Mouse (Mus musculus): Measurements from ENCODE around the gene Cd72. TPM values are rescaled to one million over a fixed set of nuclear protein-coding genes. Genes with fewer than 3 reads are reported as not detected.

The Cd72 gene
- polyA plus RNA-seq, 1 experiment, result not detected

GRCm38 (mm10) chr4:43401486-43401885 is 52.9 kb downstream of the Cd72 start:
- TF ChIP-seq GATA1 (IDR thresholded peaks at IDR 0.05; ENCODE audit: low read length), result no peak

GRCm38 (mm10) chr4:43400976-43401375 is 53.5 kb downstream of the Cd72 start:
- TF ChIP-seq GATA1 (IDR thresholded peaks at IDR 0.05; ENCODE audit: low read length), result no peak

- TF ChIP-seq GATA1 (IDR thresholded peaks at IDR 0.05; ENCODE audit: low read length), result no peak
Observed at GRCm38 (mm10) chr4:43399391-43400131, 54.9 kb downstream of the Cd72 start.

- no peak for TF ChIP-seq GATA1 (IDR thresholded peaks at IDR 0.05; ENCODE audit: low read length)
Observed at GRCm38 (mm10) chr4:43398829-43399331, 55.5 kb downstream of the Cd72 start.

- TF ChIP-seq GATA1 (IDR thresholded peaks at IDR 0.05; ENCODE audit: low read length), result no peak
Observed at GRCm38 (mm10) chr4:43398014-43398413, 56.4 kb downstream of the Cd72 start.

Other genes with a start within 250 kb of the Cd72 start
- 0.06 TPM in 1 of 2 replicates, not detected in the other for gene Atp8b5, start 187.5 kb downstream of the Cd72 start, polyA plus RNA-seq (2012)
- 1.1 and 1.2 TPM in 2 replicates for gene Rusc2, start 72.6 kb downstream of the Cd72 start, polyA plus RNA-seq (2012)
- gene Fam166b, start 25.5 kb downstream of the Cd72 start, polyA plus RNA-seq (2012), result not detected in 2 replicates
- 54.2 and 56.9 TPM in 2 replicates for gene Tesk1, start 12.7 kb downstream of the Cd72 start, polyA plus RNA-seq (2012)
- not detected in 2 replicates for gene Sit1, start 29.1 kb upstream of the Cd72 start, polyA plus RNA-seq (2012)
- gene Ccdc107, start 38.3 kb upstream of the Cd72 start, polyA plus RNA-seq (2012), result 69.1 and 82.1 TPM in 2 replicates
- gene Arhgef39, start 45.1 kb upstream of the Cd72 start, polyA plus RNA-seq (2012), result 14.1 and 17.4 TPM in 2 replicates
- gene Car9, start 52.3 kb upstream of the Cd72 start, polyA plus RNA-seq (2012), result not detected in 2 replicates
- not detected in 2 replicates for gene Tpm2, start 69.1 kb upstream of the Cd72 start, polyA plus RNA-seq (2012)
- 1.6 and 2.6 TPM in 2 replicates for gene Creb3, start 107.7 kb upstream of the Cd72 start, polyA plus RNA-seq (2012)
- 169 and 178 TPM in 2 replicates for gene Tln1, start 108.1 kb upstream of the Cd72 start, polyA plus RNA-seq (2012)
- gene Rgp1, start 124.1 kb upstream of the Cd72 start, polyA plus RNA-seq (2012), result 31.2 and 129 TPM in 2 replicates
- 13.5 and 21.5 TPM in 2 replicates for gene Gba2, start 124.2 kb upstream of the Cd72 start, polyA plus RNA-seq (2012)
- not detected in 2 replicates for gene Msmp, start 129.9 kb upstream of the Cd72 start, polyA plus RNA-seq (2012)
- gene Npr2, start 177.3 kb upstream of the Cd72 start, polyA plus RNA-seq (2012), result 0.11 TPM in 2 replicates
- gene Spag8, start 199.0 kb upstream of the Cd72 start, polyA plus RNA-seq (2012), result not detected in 2 replicates
- 45.3 and 51.0 TPM in 2 replicates for gene Hint2, start 201.8 kb upstream of the Cd72 start, polyA plus RNA-seq (2012)
- gene Tmem8b, start 214.3 kb upstream of the Cd72 start, polyA plus RNA-seq (2012), result 3.2 and 3.4 TPM in 2 replicates
- 0.01 and 0.02 TPM in 2 replicates for gene Fam221b, start 214.5 kb upstream of the Cd72 start, polyA plus RNA-seq (2012)
- not detected in 2 replicates for gene Olfr70, start 246.2 kb upstream of the Cd72 start, polyA plus RNA-seq (2012)

Data from G1E-ER4 (cell line).